Mouse (Mus musculus) embryonic fibroblast, embryonic 13.5 days (primary cell): ENCODE data around the gene Smad3. TPM values are rescaled to one million over a fixed set of nuclear protein-coding genes. Genes with fewer than 3 reads are reported as not detected.

Source experiments
- H3K27ac ChIP-seq: 2 replicates; pipeline ENCODE4 v1.5.1; 2012; ENCODE audit warnings: low read length, control low read depth, inconsistent platforms; ENCODE audit not compliant: insufficient read depth
- H3K4me1 ChIP-seq: 2 replicates; pipeline ENCODE4 v1.6.1; 2011; ENCODE audit warnings: low read length; ENCODE audit not compliant: control insufficient read depth, insufficient read depth
- H3K4me3 ChIP-seq: 2 replicates; pipeline ENCODE4 v1.5.1; 2011; ENCODE audit warnings: mild to moderate bottlenecking, control low read depth, low read length; ENCODE audit not compliant: insufficient read depth
- CTCF ChIP-seq: IDR thresholded peaks from 2 replicates; pipeline ENCODE4 v1.5.1; 2011; ENCODE audit warnings: mild to moderate bottlenecking, control low read depth, low read length, moderate library complexity, borderline replicate concordance; ENCODE audit not compliant: insufficient read depth
- POLR2A ChIP-seq: IDR thresholded peaks from 2 replicates; pipeline ENCODE4 v1.6.1; 2011; ENCODE audit warnings: low read depth, mild to moderate bottlenecking, control low read depth, low read length, moderate library complexity
- polyA plus RNA-seq: library from polyadenylated mRNA; stranded (reverse); fragments of >200 nt; gene quantifications from 2 replicates; pipeline ENCODE4 v1.2.4, GENCODE M21; 2011; ENCODE audit warnings: low read depth; ENCODE audit not compliant: missing spikeins, insufficient read length

The Smad3 gene
- polyA plus RNA-seq, 1 experiment, result 52.4 TPM

DNA sequence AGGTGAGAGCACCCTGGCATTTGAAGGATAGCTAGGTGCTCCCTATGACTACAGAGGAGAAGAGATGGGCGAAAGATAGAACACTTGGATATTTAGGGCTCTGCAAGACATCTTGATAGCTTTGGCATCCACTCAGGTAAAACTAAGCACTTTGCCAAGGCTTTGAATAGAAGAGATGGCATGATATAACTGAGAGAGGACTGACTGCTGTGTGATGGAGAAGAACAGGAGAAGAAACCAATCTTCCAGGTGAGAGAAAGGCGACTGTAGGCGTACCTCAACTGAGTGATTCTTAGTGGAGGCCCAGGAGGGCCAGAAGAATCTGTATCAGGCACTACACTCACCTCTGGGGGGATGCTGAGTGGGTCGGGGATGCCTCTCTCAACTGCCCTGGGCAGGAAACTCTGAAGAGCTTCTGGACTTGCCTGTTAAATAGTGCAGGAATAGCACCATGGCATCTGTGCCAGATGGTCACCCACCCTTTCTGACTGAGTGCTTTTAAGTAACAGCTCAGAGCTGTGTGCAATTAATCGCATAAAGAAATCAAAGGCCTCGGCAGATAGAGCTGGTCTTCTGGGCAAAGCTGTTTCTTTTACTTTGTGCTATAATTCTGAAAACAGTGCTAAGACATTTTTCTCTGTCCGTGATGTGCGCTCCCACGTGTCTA, 132.6 kb downstream of the Smad3 start:
- H3K4me3 ChIP-seq, result no peak overlapping the region
- no peak overlapping the region for H3K27ac ChIP-seq
- no peaks in the 10 kb centered on the region for H3K4me1 ChIP-seq
- TF ChIP-seq CTCF (no peak), POLR2A (no peak)

- Histone ChIP-seq H3K4me1 (no peaks in the 10 kb centered on the region), H3K27ac (no peak overlapping the region), H3K4me3 (no peak overlapping the region)
- TF ChIP-seq CTCF (no peak), POLR2A (no peak)
Measured at GRCm38 (mm10) chr9:63623895-63624569, 133.8 kb downstream of the Smad3 start.

- TF ChIP-seq POLR2A (no peak), CTCF (no peak)
- Histone ChIP-seq H3K4me1 (peaks cover 5% of the 10 kb centered on the region; the same call in 1 of the 2 replicates), H3K27ac (no peak overlapping the region), H3K4me3 (no peak overlapping the region)
Measured at GRCm38 (mm10) chr9:63617967-63618366, 139.8 kb downstream of the Smad3 start.

DNA sequence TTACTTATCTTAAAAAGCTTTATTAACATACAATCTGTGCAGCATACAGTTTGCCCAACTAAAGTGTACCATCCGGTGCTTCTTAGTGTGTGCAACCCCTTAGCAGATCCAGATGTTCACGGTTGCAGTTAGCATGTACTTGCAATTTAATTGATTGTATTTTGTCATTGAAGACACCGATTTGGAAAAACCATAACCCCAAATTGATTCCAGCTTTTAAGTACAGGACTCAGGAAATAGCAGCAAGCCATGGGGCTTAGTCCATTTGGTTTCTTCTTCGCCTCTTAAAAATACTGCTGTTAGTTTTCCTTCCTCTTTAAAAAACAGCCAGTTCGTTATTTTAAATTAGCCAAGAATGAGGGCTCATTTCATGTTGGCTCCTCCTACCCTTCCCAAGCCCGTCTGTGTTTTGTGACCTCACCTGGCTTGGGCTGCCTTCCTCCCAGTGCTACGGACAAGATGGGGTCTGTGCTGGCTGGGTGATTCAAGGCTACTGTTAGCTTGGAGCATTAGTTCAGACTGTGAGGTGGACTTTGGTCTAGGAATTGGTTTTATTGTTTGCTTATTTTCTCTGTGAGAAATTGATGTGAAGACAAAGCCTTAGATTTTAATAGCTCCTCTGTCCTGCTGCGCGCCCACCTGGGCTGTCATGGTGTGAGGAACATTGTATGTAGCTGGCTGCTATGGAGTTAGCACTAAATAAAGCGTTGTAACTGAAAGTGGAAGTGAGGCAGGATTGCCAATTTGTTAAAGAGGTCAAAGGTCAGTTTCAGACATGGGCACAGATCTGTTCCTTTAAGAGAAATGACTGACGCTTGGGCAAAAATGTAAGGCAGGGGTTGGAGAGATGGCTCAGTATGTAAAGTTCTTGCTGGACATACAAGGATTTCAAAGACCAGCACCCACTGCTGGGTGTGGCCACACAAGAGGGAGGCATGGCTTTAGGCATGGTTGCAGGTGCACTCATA, 143.5 kb downstream of the Smad3 start:
- no peak overlapping the region for H3K4me3 ChIP-seq
- TF ChIP-seq CTCF, result no peak
- TF ChIP-seq POLR2A, result no peak
- no peak overlapping the region for H3K27ac ChIP-seq
- peaks cover 14% of the 10 kb centered on the region for H3K4me1 ChIP-seq

- peaks cover 14% of the 10 kb centered on the region for H3K4me1 ChIP-seq
- TF ChIP-seq CTCF, result no peak
- no peak for TF ChIP-seq POLR2A
- H3K27ac ChIP-seq, result no peak overlapping the region
- no peak overlapping the region for H3K4me3 ChIP-seq
Measured at GRCm38 (mm10) chr9:63613569-63613968, 144.2 kb downstream of the Smad3 start.

GRCm38 (mm10) chr9:63612565-63613515, 145.0 kb downstream of the Smad3 start:
- Histone ChIP-seq H3K4me1 (peaks cover 21% of the 10 kb centered on the region), H3K4me3 (no peak overlapping the region), H3K27ac (no peak overlapping the region)
- TF ChIP-seq POLR2A (no peak), CTCF (no peak)

DNA sequence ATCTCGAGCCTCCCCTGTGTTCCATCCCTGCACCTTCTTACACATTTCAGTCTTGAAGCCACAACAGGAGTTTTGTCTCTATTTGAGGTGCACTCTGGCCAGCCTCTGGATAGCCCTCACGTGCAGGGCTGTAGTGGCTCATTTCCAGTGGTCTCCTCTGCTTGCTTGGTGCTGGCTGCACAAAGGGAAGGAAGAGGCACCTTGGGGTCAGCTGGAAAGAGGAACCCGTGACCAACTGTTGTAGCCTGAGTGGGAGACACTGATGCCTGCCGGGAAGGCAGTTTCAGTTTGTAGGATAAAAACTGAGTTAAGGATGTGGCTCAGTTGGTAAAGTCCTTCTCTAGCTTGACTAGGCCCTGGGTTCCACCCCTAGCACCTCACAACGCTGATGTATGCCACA, 145.8 kb downstream of the Smad3 start:
- no peak for TF ChIP-seq POLR2A
- TF ChIP-seq CTCF, result no peak
- Histone ChIP-seq H3K4me1 (peaks cover 23% of the 10 kb centered on the region), H3K4me3 (no peak overlapping the region), H3K27ac (peak overlapping the region; percentile 35; the same call in 1 of the 2 replicates)

- TF ChIP-seq CTCF (no peak), POLR2A (no peak)
- Histone ChIP-seq H3K27ac (peak overlapping the region; percentile 79), H3K4me1 (peaks cover 23% of the 10 kb centered on the region), H3K4me3 (no peak overlapping the region)
Measured at GRCm38 (mm10) chr9:63610841-63611366, 146.9 kb downstream of the Smad3 start.
